Mouse (Mus musculus) natural killer cell, adult 2 months (primary cell): Measurements from ENCODE around the gene Tenm3.

Experiments used
- DNase-seq, 2 experiments: peaks; one replicate each; pipeline ENCODE4 v3.0.0; 2022; ENCODE audit warnings: low spot score in 2 of 2

Tenm3 gene

GRCm38 (mm10) chr8:48522004-48522403 is 321.7 kb downstream of the Tenm3 start:
- DNase-seq, result no peak

GRCm38 (mm10) chr8:48517431-48517830 is 326.3 kb downstream of the Tenm3 start:
- no peak for DNase-seq

GRCm38 (mm10) chr8:48514230-48514629 is 329.5 kb downstream of the Tenm3 start:
- no peak for DNase-seq

GRCm38 (mm10) chr8:48513801-48514200 is 329.9 kb downstream of the Tenm3 start:
- no peak for DNase-seq

- no peak for DNase-seq
Observed at GRCm38 (mm10) chr8:48511546-48511945, 332.2 kb downstream of the Tenm3 start.

- DNase-seq, result no peak
Observed at GRCm38 (mm10) chr8:48511137-48511536, 332.6 kb downstream of the Tenm3 start.

- no peak for DNase-seq
Observed at GRCm38 (mm10) chr8:48508641-48509599, 334.8 kb downstream of the Tenm3 start.

- DNase-seq, result no peak
Observed at GRCm38 (mm10) chr8:48507719-48508501, 335.8 kb downstream of the Tenm3 start.

- no peak for DNase-seq
Observed at GRCm38 (mm10) chr8:48492491-48492890, 351.3 kb downstream of the Tenm3 start.

- DNase-seq, result no peak
Observed at GRCm38 (mm10) chr8:48490635-48491165, 353.1 kb downstream of the Tenm3 start.

- no peak for DNase-seq
Observed at GRCm38 (mm10) chr8:48489936-48490634, 353.7 kb downstream of the Tenm3 start.

- DNase-seq, result no peak
Observed at GRCm38 (mm10) chr8:48489417-48489816, 354.3 kb downstream of the Tenm3 start.

- no peak for DNase-seq
Observed at GRCm38 (mm10) chr8:48488809-48489208, 354.9 kb downstream of the Tenm3 start.

GRCm38 (mm10) chr8:48484143-48484542 is 359.6 kb downstream of the Tenm3 start:
- no peak for DNase-seq

GRCm38 (mm10) chr8:48481709-48482671 is 361.8 kb downstream of the Tenm3 start:
- no peak for DNase-seq

GRCm38 (mm10) chr8:48477371-48477935 is 366.3 kb downstream of the Tenm3 start:
- DNase-seq, result no peak

- no peak for DNase-seq
Observed at GRCm38 (mm10) chr8:48476896-48477295, 366.9 kb downstream of the Tenm3 start.

- DNase-seq, result no peak
Observed at GRCm38 (mm10) chr8:48467633-48468032, 376.1 kb downstream of the Tenm3 start.

GRCm38 (mm10) chr8:48458373-48458772 is 385.4 kb downstream of the Tenm3 start:
- DNase-seq, result no peak
